Mouse (Mus musculus) neural tube, embryonic 12.5 days (tissue): ENCODE measurements at regions not wholly inside any gene's neighbourhood (a gene's known extent, or its start where the extent isn't known, plus 50 kb on each side); places are given as distances from the start of the nearest gene placed in this dataset.

Source experiments
- ATAC-seq: fragments of 200-750 bp; cut with Nextera tagmentation; 2 replicates; pipeline ENCODE4 v1.8.0; 2017; ENCODE audit warnings: low read depth, mild to moderate bottlenecking, moderate TSS enrichment, moderate library complexity; ENCODE audit not compliant: low FRiP score
- H3K27ac ChIP-seq: fragments of 300-500 bp; sonication (generic); 2 replicates; pipeline ENCODE4 v1.5.1; 2016
- H3K27me3 ChIP-seq: fragments of 300-500 bp; sonication (generic); replicated peaks from 2 replicates; pipeline ENCODE4 v1.6.1; 2016; ENCODE audit warnings: mild to moderate bottlenecking
- H3K36me3 ChIP-seq: fragments of 300-500 bp; sonication (generic); 2 replicates; pipeline ENCODE4 v1.6.1; 2016; ENCODE audit warnings: mild to moderate bottlenecking
- H3K4me1 ChIP-seq: fragments of 300-500 bp; sonication (generic); 2 replicates; pipeline ENCODE4 v1.6.1; 2016
- H3K4me2 ChIP-seq: fragments of 300-500 bp; sonication (generic); replicated peaks from 2 replicates; pipeline ENCODE4 v1.6.1; 2016; ENCODE audit warnings: mild to moderate bottlenecking
- H3K4me3 ChIP-seq: fragments of 300-500 bp; sonication (generic); 2 replicates; pipeline ENCODE4 v1.5.1; 2016
- H3K9ac ChIP-seq: fragments of 300-500 bp; sonication (generic); 2 replicates; pipeline ENCODE4 v1.6.1; 2016; ENCODE audit warnings: mild to moderate bottlenecking
- H3K9me3 ChIP-seq: fragments of 300-500 bp; sonication (generic); 2 replicates; pipeline ENCODE4 v1.6.1; 2016; ENCODE audit warnings: mild to moderate bottlenecking
- WGBS: fragments of 180-500 bp; shearing (Covaris S2); methylation state at CpG from one replicate; pipeline ENCODE4 v1.1.7; 2016; 5-methylcytosine and 5-hydroxymethylcytosine counted together

DNA sequence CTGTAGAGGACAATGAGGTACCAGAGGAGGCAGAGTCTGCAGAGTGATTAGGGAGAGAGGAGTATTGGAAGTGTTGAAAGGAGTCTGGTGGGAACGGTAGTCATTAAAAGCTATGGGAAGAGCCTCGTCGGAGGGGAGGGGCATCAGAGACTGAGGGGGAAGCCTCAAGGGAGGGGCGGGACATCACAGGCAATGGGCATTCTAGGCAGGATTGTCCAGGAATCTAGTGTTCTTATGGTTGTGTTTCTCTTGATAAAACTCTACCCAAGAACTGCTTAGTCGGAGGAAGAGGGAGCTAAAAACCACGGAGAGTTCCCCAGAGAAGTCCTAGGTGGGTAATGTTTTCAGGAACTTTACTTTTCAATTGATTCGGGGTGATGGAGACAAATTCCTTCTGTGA, 90.2 kb downstream of the Sec23ip start:
- no peak overlapping the region for H3K9ac ChIP-seq
- H3K4me1 ChIP-seq: no peaks in the 10 kb centered on the region
- H3K9me3 ChIP-seq: no peaks in the 10 kb centered on the region
- H3K27me3 ChIP-seq: no peaks in the 10 kb centered on the region
- no peaks in the 10 kb centered on the region for H3K36me3 ChIP-seq
- 52% methylated on average over 7 of the region's 7 CpGs for WGBS
- no peak overlapping the region for H3K27ac ChIP-seq
- no peak overlapping the region for H3K4me3 ChIP-seq
- ATAC-seq: no peak
- H3K4me2 ChIP-seq: no peak overlapping the region

DNA sequence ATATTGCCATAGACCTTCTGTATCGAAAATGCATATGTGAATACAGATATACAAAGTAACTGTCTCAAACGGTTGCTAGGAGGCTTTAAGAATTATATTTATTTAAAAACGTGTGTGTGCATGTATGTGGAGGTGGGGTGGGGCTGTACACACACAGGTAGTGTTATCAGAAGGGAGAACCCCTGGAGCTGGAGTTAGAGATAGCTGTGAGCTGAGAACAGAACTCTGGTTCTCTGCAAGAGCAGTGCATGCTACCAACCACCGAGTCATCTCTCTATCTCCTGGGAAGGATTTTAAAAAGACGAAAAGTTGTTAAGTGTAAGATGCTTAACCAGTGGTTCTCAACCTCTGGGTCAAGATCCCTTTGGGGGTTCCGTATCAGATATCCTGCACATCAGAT, 91.7 kb downstream of the Sec23ip start:
- H3K4me3 ChIP-seq: no peak overlapping the region
- H3K4me1 ChIP-seq: no peaks in the 10 kb centered on the region
- no peak for ATAC-seq
- 79% methylated on average over 6 of the region's 6 CpGs for WGBS
- no peak overlapping the region for H3K4me2 ChIP-seq
- H3K36me3 ChIP-seq: no peaks in the 10 kb centered on the region
- no peak overlapping the region for H3K9ac ChIP-seq
- H3K27me3 ChIP-seq: no peaks in the 10 kb centered on the region
- H3K27ac ChIP-seq: no peak overlapping the region
- H3K9me3 ChIP-seq: no peaks in the 10 kb centered on the region

DNA sequence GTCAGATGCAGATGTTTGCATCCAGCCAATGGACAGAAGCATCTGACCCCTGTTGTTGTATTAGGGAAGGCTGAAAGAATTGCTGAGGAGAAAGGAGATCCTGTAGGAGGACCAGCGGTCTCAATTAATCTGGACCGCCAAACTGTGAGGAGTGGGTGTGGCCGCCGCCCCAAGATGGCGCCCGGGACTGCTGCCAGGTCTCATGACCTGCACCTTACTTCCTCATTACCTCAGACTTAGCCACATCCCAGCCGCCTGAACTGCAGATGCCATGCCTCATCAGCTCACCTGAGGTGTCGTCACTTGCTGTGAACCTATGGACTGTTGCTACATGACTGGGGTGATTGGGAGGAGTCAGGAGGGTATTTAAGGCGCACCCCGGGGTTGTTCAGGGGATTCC, 97.8 kb downstream of the Sec23ip start:
- no peak overlapping the region for H3K9ac ChIP-seq
- no peaks in the 10 kb centered on the region for H3K9me3 ChIP-seq
- H3K4me2 ChIP-seq: no peak overlapping the region
- H3K27ac ChIP-seq: no peak overlapping the region
- 94% methylated on average over 10 of the region's 10 CpGs for WGBS
- no peak overlapping the region for H3K4me3 ChIP-seq
- no peaks in the 10 kb centered on the region for H3K27me3 ChIP-seq
- ATAC-seq: no peak
- H3K36me3 ChIP-seq: no peaks in the 10 kb centered on the region
- H3K4me1 ChIP-seq: no peaks in the 10 kb centered on the region

DNA sequence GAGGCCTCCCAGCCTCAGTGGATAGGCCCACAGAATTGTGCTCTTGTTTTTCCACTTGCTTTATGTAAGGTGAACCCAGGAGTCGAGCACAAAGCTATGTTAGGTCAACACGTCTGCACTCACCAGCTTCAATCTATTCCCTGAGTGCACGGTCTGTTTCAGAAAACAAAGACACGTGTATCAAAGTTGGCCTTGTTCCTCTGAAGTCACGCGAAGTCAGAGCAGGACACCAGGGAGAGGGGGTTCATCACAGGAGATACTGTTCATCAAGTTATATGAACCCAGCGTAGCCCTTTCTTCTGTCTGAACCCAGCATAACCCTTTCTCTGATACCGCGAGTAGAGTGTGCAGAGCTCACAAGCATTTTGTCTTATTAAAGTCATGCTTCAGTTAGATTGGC, 98.8 kb downstream of the Sec23ip start:
- no peaks in the 10 kb centered on the region for H3K27me3 ChIP-seq
- WGBS: 80% methylated on average over 9 of the region's 9 CpGs
- no peak for ATAC-seq
- H3K36me3 ChIP-seq: no peaks in the 10 kb centered on the region
- no peak overlapping the region for H3K9ac ChIP-seq
- H3K4me2 ChIP-seq: no peak overlapping the region
- H3K27ac ChIP-seq: no peak overlapping the region
- H3K9me3 ChIP-seq: no peaks in the 10 kb centered on the region
- no peak overlapping the region for H3K4me3 ChIP-seq
- H3K4me1 ChIP-seq: no peaks in the 10 kb centered on the region

DNA sequence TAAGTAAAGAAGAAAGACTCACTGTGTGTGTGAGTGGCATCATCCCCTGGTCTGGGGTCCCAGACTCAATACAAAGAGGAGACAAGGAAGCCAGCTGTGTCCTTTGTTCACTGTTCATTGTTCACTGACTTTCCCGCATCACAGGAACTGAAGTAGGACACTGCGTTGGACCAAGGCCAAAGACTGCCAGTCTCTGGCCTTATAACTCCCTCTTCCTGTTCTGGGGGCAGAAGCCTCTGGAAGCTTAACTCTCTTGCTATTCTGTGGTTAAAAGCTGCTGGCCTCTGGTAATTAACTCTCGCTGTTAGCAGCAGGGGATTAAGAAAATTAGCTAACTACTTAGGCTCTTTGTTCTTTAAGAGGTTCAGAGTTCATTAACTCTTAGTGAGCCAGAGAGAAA, 104.5 kb downstream of the Sec23ip start:
- Histone ChIP-seq H3K4me3 (no peak overlapping the region), H3K4me2 (no peak overlapping the region), H3K36me3 (no peaks in the 10 kb centered on the region), H3K9me3 (no peaks in the 10 kb centered on the region), H3K4me1 (no peaks in the 10 kb centered on the region), H3K27ac (no peak overlapping the region), H3K9ac (no peak overlapping the region), H3K27me3 (no peaks in the 10 kb centered on the region)
- no peak for ATAC-seq
- WGBS: 23% methylated on average over 3 of the region's 3 CpGs

DNA sequence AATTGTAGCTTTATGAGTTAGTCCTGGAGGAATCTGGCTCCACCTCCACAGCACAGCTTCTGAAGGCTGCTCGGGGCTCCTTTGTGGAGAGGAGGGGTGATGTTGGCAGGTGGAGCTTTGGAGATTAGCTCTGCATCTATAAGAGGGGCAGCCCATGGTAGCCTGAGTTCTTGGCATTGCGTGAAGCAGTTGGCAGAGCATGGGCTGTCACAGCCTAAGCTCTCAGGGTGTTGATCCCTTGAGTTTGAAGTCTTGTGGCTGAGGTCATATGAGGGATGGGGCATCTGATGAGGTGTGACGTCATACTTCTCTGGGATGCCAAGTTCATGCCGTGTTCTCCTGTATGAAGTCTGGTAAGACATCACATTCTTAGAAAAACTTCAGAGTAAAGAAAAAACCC, 109.5 kb downstream of the Sec23ip start:
- ATAC-seq: no peak
- no peaks in the 10 kb centered on the region for H3K9me3 ChIP-seq
- no peak overlapping the region for H3K4me2 ChIP-seq
- WGBS: 77% methylated on average over 4 of the region's 4 CpGs
- H3K27me3 ChIP-seq: no peaks in the 10 kb centered on the region
- H3K36me3 ChIP-seq: no peaks in the 10 kb centered on the region
- no peak overlapping the region for H3K4me3 ChIP-seq
- no peak overlapping the region for H3K27ac ChIP-seq
- H3K9ac ChIP-seq: no peak overlapping the region
- no peaks in the 10 kb centered on the region for H3K4me1 ChIP-seq

DNA sequence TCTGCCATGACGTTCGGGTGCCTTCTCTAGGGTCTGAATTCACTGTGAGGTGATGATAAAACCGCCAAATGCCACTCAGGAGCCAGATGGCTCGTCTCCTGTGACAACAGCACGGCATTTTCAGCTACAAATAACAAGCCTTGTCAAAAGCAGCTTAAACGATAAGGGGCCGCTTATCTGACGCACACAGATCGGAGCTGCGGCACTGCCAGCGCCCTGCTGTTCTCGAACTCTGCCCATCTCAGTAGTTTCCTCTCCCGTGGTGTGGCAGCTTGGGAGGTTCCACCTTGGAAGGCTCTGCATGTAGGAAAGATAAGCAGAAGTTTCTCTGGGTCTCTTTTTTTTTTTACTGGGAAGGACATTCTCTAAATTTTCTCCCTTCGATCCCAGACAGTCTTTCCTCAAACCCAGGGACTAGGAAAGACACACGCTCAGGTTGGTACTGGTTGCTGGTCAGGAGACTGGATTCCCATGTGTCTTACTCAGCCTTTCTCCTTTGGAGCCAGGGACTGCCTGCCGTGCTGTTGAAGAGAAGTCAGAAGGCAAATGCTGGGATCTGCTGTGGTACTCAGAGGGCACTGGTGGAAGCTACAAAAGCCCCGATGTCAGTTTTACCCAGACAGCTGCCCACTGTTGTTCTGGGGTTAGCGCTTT, 110.1 kb downstream of the Sec23ip start:
- Histone ChIP-seq H3K4me1 (no peaks in the 10 kb centered on the region), H3K9me3 (no peaks in the 10 kb centered on the region), H3K4me2 (no peak overlapping the region), H3K27me3 (no peaks in the 10 kb centered on the region), H3K4me3 (no peak overlapping the region), H3K9ac (no peak overlapping the region), H3K36me3 (no peaks in the 10 kb centered on the region), H3K27ac (no peak overlapping the region)
- ATAC-seq: no peak
- WGBS: 81% methylated on average over 18 of the region's 18 CpGs

DNA sequence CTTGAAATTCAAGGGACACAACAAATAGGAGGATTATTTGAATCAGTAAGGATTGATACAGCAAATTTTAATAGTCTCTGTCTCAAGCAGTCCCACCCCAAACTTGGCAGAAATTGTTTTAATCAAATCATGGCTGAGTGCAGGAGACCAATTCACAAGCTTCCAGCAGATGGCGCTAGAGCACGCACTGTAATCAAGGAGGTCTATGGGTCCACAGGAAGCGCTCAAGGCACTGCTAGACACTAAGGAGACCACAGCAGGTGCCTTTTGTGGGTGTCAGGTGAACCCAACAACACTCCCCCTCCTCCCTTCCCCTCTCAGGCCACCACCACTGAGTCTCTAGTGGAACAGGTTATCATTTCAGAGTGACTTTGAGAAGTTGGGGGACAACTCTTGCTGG, 115.4 kb downstream of the Sec23ip start:
- ATAC-seq: 0 out of 2 replicates have a peak, but pooled peaks have one; percentile 44
- WGBS: 3% methylated on average over 3 of the region's 3 CpGs

DNA sequence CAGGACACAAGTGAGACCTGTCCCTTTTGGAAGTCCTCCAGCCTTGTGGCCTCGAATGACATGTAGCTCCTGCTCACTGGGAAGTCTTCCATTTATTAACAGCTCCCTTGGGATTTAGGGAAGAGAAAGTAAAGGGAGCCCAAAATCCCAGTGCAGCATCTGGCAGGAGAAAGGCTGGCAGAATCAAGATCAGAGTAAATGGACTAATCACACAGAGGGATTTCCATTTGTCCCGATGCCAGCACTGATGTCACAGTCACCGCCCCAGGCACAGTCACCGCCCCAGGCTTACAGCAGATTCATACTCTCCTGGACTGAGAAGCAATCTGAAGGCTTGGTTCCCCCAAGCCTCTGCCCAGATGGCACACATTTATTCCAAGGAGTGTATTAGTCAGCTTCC, 116.0 kb downstream of the Sec23ip start:
- H3K9me3 ChIP-seq: no peaks in the 10 kb centered on the region
- H3K27ac ChIP-seq: no peak overlapping the region
- no peak overlapping the region for H3K4me2 ChIP-seq
- ATAC-seq: no peak
- H3K9ac ChIP-seq: no peak overlapping the region
- 71% methylated on average over 4 of the region's 4 CpGs for WGBS
- no peaks in the 10 kb centered on the region for H3K4me1 ChIP-seq
- H3K27me3 ChIP-seq: no peaks in the 10 kb centered on the region
- no peaks in the 10 kb centered on the region for H3K36me3 ChIP-seq
- no peak overlapping the region for H3K4me3 ChIP-seq

More for the DNA sequence above, 115.4 kb downstream of the Sec23ip start:
- H3K4me2 ChIP-seq: no peak overlapping the region
- H3K4me1 ChIP-seq: no peaks in the 10 kb centered on the region
- no peak overlapping the region for H3K4me3 ChIP-seq
- H3K27ac ChIP-seq: no peak overlapping the region
- H3K9me3 ChIP-seq: no peaks in the 10 kb centered on the region
- no peaks in the 10 kb centered on the region for H3K27me3 ChIP-seq
- no peaks in the 10 kb centered on the region for H3K36me3 ChIP-seq
- H3K9ac ChIP-seq: no peak overlapping the region

DNA sequence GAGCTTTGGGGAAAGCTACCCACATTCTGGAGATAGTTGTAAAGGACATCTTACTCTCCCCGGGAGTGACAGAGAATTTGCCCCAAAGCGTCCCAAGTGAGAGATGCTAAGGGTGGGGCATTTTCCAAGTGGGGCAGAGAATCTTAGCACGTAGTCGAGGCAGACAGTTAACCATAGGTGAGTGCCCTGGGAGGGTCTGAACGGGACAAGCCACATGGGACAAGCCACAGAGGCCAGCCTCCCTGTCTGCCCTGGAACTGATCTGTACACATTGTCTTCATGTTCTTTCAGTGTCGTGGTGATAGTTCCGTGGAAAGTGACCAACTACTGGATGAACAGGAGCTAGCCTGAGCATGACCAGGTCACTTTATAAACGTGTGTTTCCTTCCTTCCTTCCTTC, 116.6 kb downstream of the Sec23ip start:
- Histone ChIP-seq H3K4me2 (no peak overlapping the region), H3K4me1 (no peaks in the 10 kb centered on the region), H3K36me3 (no peaks in the 10 kb centered on the region), H3K27me3 (no peaks in the 10 kb centered on the region), H3K4me3 (no peak overlapping the region), H3K9ac (no peak overlapping the region), H3K27ac (no peak overlapping the region), H3K9me3 (no peaks in the 10 kb centered on the region)
- 87% methylated on average over 8 of the region's 8 CpGs for WGBS
- ATAC-seq: no peak

DNA sequence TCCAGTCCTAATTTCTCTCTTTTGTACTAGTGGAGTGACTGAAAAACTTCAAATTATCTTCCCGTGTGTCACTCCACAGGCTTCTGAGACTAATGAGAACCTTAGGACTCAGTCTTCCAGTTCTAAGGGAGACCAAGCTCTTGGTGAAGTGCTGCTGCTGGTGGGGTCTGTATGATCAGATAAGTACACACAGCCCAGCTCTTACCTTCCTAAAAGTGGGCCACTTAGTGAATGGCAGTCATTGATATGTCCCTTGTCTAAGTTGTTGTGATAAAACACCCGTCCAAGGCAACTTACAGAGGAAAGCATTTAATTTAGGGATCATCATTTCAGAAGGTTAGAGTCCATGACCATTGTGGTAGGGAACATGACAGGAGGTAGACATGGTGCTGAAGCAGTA, 124.1 kb downstream of the Sec23ip start:
- Histone ChIP-seq H3K36me3 (no peaks in the 10 kb centered on the region), H3K4me2 (no peak overlapping the region), H3K4me3 (no peak overlapping the region), H3K9ac (no peak overlapping the region), H3K9me3 (no peaks in the 10 kb centered on the region), H3K27me3 (no peaks in the 10 kb centered on the region), H3K27ac (no peak overlapping the region), H3K4me1 (no peaks in the 10 kb centered on the region)
- WGBS: 81% methylated on average over 2 of the region's 2 CpGs
- no peak for ATAC-seq

DNA sequence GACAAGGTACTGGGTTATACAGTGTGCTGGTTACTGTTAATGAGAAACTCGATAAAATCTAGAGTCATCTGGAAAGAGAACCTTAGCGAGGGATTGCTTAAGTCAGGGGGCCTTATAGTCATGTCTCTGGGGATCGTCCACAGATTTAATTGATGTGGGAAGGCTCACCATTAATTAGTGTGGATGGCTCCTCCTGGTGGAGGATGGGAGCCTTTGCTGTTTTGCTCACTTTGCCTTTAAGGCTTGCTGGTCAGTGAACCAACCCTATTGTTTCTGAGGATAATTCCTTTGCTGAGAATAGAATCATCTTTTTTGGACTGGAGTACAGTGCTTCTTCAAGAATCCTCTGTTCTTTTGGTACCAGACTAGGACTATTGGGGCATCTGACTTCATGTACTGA, 139.3 kb downstream of the Sec23ip start:
- no peak for ATAC-seq
- Histone ChIP-seq H3K9me3 (no peaks in the 10 kb centered on the region), H3K27ac (no peak overlapping the region), H3K4me3 (no peak overlapping the region), H3K27me3 (no peaks in the 10 kb centered on the region), H3K4me1 (no peaks in the 10 kb centered on the region), H3K4me2 (no peak overlapping the region), H3K9ac (no peak overlapping the region), H3K36me3 (no peaks in the 10 kb centered on the region)
- WGBS: 63% methylated on average over 3 of the region's 3 CpGs

DNA sequence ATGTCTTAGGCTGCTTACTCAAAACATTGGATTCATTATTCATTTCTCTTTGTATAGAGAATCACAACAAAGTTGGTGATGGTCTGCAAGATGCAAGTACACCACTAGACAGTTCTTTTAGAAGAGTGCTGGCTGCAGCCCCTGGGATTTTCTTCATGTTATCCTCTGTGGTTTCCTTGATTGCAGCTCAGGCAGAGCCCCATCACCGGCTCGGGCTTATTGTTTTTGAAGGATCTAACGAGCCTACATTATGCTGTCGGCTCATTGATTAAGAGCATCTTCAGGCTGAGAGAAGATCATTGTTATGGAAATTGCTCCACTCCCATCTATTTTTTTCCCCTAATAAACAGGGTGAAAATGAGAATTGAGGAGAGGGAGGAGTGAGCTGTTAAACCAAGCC, 140.8 kb downstream of the Sec23ip start:
- no peaks in the 10 kb centered on the region for H3K9me3 ChIP-seq
- no peak for ATAC-seq
- no peak overlapping the region for H3K4me2 ChIP-seq
- no peak overlapping the region for H3K4me3 ChIP-seq
- no peaks in the 10 kb centered on the region for H3K27me3 ChIP-seq
- no peaks in the 10 kb centered on the region for H3K4me1 ChIP-seq
- no peaks in the 10 kb centered on the region for H3K36me3 ChIP-seq
- H3K27ac ChIP-seq: no peak overlapping the region
- 42% methylated on average over 4 of the region's 4 CpGs for WGBS
- no peak overlapping the region for H3K9ac ChIP-seq
